Mouse (Mus musculus) adrenal gland, adult 10 weeks (tissue): Measurements from ENCODE around the gene Gm13057. TPM values are rescaled to one million over a fixed set of nuclear protein-coding genes. Genes with fewer than 3 reads are reported as not detected.

Experiments
- polyA plus RNA-seq: library from polyadenylated mRNA; stranded (reverse); fragments of 350-450 nt; fragmentation: Illumina TruSeq; extraction: RNeasy Lipid Tissue Mini Kit (QIAGEN cat#74804); gene quantifications from one replicate; pipeline ENCODE4 v1.2.3, GENCODE M21; 2014; ENCODE audit warnings: low read depth, low replicate concordance

Gm13057 gene
- not detected for polyA plus RNA-seq

DNA sequence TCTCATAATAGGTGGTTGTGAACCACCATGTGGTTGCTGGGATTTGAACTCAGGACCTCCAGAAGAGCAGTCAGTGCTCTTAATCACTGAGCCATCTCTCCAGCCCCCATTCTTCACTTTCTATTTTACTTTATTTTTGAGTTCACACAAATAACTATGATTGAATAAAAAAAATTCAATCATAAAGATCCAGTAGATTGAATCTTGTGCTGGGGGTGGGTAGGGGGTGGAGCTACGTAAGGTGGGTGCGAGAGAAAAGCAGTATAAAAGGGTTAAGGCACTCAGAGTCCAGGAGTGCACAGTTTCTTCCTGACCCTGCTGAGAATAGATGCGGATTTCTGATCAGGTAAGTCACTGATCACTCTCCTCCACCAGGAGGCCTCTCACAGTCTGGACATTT lies at the start of gene Gm13057, which contains the start of gene BC080695:
Gene Gm13057, plus strand, starts transcription at position 310 of the 400 bp plus-strand sequence.
Gene BC080695, plus strand, starts transcription at position 301 of the 400 bp plus-strand sequence.

GRCm38 (mm10) chr4:143511043-143511442 lies 40.5 kb upstream of the Gm13057 start, which contains the start of gene Gm13043:
Gene Gm13043 (plus strand): TSS chr4:143511343.

GRCm38 (mm10) chr4:143535654-143536053 lies 15.9 kb upstream of the Gm13057 start, which contains the start of gene Gm13040:
Gene Gm13040 (plus strand): TSS chr4:143535954.

Other genes with a start within 250 kb of the Gm13057 start
- gene Lrrc38, start 202.0 kb upstream of the Gm13057 start, polyA plus RNA-seq, result not detected
- gene Pramel1, start 157.3 kb upstream of the Gm13057 start, polyA plus RNA-seq, result not detected
- gene Pramef8, start 139.3 kb upstream of the Gm13057 start, polyA plus RNA-seq, result 17.4 TPM
- gene Oog4, start 101.4 kb upstream of the Gm13057 start, polyA plus RNA-seq, result not detected
- not detected for gene Gm13043, start 40.4 kb upstream of the Gm13057 start, polyA plus RNA-seq
- gene Gm13040, start 15.8 kb upstream of the Gm13057 start, polyA plus RNA-seq, result not detected
- not detected for gene BC080695, start within 50 bp of the Gm13057 start, polyA plus RNA-seq
- gene Gm13083, start 63.3 kb downstream of the Gm13057 start, polyA plus RNA-seq, result not detected
- gene Gm13088, start 105.5 kb downstream of the Gm13057 start, polyA plus RNA-seq, result not detected
- gene Gm13089, start 151.0 kb downstream of the Gm13057 start, polyA plus RNA-seq, result not detected
- gene Gm13078, start 167.7 kb downstream of the Gm13057 start, polyA plus RNA-seq, result not detected
- gene Gm13023, start 237.6 kb downstream of the Gm13057 start, polyA plus RNA-seq, result not detected